Mouse (Mus musculus): ENCODE results near the gene Msi2. TPM values are rescaled to one million over a fixed set of nuclear protein-coding genes. Genes with fewer than 3 reads are reported as not detected.

Gene Msi2
- polyA plus RNA-seq, 1 experiment from 2014 or later = 25.6 TPM

DNA sequence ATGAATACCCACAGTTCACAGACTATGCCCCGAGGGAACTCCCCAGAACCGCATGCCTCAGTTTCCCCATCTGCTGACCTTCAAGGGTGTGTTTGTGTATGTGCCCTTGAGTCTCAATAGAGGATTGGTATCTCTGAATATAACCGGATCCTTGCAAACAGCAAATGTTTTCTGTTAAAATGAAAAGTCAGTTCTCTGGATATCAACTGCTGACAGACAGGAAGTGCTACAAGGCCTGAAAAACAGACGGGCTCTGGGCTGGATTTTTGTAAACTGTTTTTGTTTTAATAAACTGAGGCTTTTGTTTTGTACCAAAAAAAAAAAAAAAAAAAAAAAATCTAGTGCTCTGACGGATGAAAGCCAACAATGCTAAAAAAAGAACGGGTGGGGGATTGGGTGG, 95.8 kb downstream of the Msi2 start:
- no peak overlapping the region for H3K4me2 ChIP-seq (ENCODE audit: low read depth, low read length)
- no peaks in the 10 kb centered on the region for H3K9me3 ChIP-seq (ENCODE audit: control insufficient read depth, low read length)
- no peak overlapping the region for H3K27ac ChIP-seq (ENCODE audit: low read depth, low read length)
- H3K27me3 ChIP-seq (ENCODE audit: control insufficient read depth, insufficient read depth, low read length) = no peaks in the 10 kb centered on the region
- 45% methylated on average over 6 of the region's 6 CpGs for WGBS
- no peak overlapping the region for H3K9ac ChIP-seq (replicated peaks; ENCODE audit: low read depth, low read length)
- no peaks in the 10 kb centered on the region for H3K36me3 ChIP-seq (ENCODE audit: control insufficient read depth, insufficient read depth, low read length)
- no peak for ATAC-seq (ENCODE audit: low read depth)
- H3K4me3 ChIP-seq (ENCODE audit: low read depth, low read length) = no peak overlapping the region
- peaks cover 50% of the 10 kb centered on the region for H3K4me1 ChIP-seq (ENCODE audit: control insufficient read depth, insufficient read depth, low read length)

DNA sequence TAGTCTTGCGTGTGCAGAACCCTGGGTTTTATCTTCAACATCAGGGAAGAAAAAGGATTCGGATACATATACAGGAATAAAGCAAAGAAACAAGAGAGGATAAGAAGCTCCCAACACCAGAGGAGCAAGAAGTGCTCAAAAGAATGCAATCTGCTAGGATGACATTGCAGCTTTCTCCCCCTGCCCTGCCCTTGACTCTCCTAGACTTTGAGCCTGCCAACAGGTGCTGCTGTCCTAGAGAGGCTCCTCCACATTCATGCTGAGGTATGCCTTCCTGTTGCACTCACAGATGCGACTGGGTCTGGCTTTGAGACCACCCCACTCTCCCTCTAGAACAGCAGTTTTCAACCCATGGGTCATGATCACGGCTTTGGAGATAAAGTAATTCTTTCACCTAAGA, 96.5 kb downstream of the Msi2 start:
- Histone ChIP-seq H3K36me3 (ENCODE audit: control insufficient read depth, insufficient read depth, low read length) (no peaks in the 10 kb centered on the region), H3K9me3 (ENCODE audit: control insufficient read depth, low read length) (no peaks in the 10 kb centered on the region), H3K27ac (ENCODE audit: low read depth, low read length) (no peak overlapping the region), H3K4me3 (ENCODE audit: low read depth, low read length) (no peak overlapping the region), H3K9ac (replicated peaks; ENCODE audit: low read depth, low read length) (no peak overlapping the region), H3K4me1 (ENCODE audit: control insufficient read depth, insufficient read depth, low read length) (peaks cover 47% of the 10 kb centered on the region), H3K27me3 (ENCODE audit: control insufficient read depth, insufficient read depth, low read length) (no peaks in the 10 kb centered on the region), H3K4me2 (ENCODE audit: low read depth, low read length) (no peak overlapping the region)
- no peak for ATAC-seq (ENCODE audit: low read depth)
- 81% methylated on average over 4 of the region's 4 CpGs for WGBS

DNA sequence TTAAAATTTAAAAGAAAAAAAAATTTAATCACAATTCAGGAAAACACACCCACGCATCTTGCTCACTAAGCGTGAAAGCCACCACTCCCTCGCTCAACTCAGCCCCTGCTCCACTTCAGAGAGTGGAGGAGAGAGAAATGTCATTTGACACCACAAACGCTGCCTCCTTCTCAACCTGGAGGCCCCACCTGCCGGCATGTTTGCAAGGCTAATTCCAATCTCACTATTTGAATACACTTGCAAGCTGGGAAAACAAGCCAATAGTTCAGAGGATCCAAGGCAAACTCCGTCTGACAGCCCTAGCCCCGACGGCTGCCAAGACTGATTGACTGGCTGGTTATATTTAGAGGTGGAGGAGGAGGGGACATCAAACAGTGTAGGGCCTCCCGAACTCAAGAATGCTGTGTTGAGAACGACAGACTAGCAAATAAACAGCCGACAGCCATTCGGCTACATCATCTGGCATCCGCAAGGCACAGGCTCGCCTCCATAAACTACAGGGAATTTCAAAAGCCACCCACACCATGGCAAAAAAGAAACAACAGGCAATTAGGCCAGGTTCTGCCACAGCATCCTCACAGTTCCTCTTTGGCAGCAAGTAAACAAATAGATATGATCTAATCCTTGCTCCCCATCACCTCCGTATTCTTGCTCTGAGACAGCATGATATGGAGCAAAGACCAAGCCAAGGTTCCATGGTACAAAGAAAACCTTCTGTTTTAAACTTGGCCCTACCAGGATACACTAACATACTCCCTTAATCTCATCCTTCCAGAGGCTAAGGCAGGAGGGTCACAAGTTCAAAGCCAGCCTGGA, 97.9 kb downstream of the Msi2 start:
- no peak overlapping the region for H3K4me3 ChIP-seq (ENCODE audit: low read depth, low read length)
- no peaks in the 10 kb centered on the region for H3K36me3 ChIP-seq (ENCODE audit: control insufficient read depth, insufficient read depth, low read length)
- no peaks in the 10 kb centered on the region for H3K9me3 ChIP-seq (ENCODE audit: control insufficient read depth, low read length)
- no peak for ATAC-seq (ENCODE audit: low read depth)
- no peak overlapping the region for H3K4me2 ChIP-seq (ENCODE audit: low read depth, low read length)
- H3K27me3 ChIP-seq (ENCODE audit: control insufficient read depth, insufficient read depth, low read length) = no peaks in the 10 kb centered on the region
- peaks cover 46% of the 10 kb centered on the region for H3K4me1 ChIP-seq (ENCODE audit: control insufficient read depth, insufficient read depth, low read length)
- peak overlapping the region; percentile 4 for H3K27ac ChIP-seq (ENCODE audit: low read depth, low read length)
- H3K9ac ChIP-seq (replicated peaks; ENCODE audit: low read depth, low read length) = no peak overlapping the region
- WGBS = 19% methylated on average over 15 of the region's 15 CpGs

DNA sequence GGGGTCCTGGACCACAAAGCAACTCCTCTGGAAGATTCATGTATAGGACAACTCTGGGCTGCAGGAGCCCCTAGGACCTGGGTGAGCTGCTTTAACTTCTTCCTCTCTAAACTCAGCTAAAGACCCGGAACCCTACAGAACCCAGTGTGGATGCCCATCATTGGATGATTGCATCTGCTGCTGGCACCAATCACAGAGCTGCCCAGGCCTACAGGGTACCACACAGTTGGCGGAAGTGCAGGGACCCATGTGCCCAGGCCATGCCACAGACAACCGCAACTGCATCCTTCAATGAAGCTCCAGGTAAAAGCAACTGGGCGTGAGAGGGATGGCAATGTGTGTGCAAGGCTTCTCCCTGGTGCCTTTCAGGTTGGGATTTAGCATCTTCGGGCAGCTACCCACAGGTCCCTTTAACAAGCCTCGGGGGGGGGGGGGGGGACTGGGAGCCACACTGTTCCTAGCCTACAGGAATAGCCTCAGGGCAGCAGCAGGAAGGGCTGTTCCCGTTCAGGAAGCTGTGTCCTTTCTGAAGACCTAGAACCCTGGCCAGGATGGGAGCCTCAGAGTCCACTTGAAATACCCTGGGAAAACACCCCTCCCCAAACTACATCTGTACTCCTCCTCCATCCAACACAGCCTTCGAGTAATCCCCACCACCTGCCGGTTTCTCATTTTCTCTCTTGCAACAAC, 98.7 kb downstream of the Msi2 start:
- H3K9ac ChIP-seq (replicated peaks; ENCODE audit: low read depth, low read length) = no peak overlapping the region
- no peaks in the 10 kb centered on the region for H3K27me3 ChIP-seq (ENCODE audit: control insufficient read depth, insufficient read depth, low read length)
- ATAC-seq (ENCODE audit: low read depth) = no peak
- H3K4me2 ChIP-seq (ENCODE audit: low read depth, low read length) = no peak overlapping the region
- no peaks in the 10 kb centered on the region for H3K36me3 ChIP-seq (ENCODE audit: control insufficient read depth, insufficient read depth, low read length)
- WGBS = 61% methylated on average over 9 of the region's 9 CpGs
- H3K4me3 ChIP-seq (ENCODE audit: low read depth, low read length) = no peak overlapping the region
- H3K4me1 ChIP-seq (ENCODE audit: control insufficient read depth, insufficient read depth, low read length) = peaks cover 43% of the 10 kb centered on the region
- H3K9me3 ChIP-seq (ENCODE audit: control insufficient read depth, low read length) = no peaks in the 10 kb centered on the region
- peak overlapping the region; percentile 4; the same call in 1 of the 2 replicates for H3K27ac ChIP-seq (ENCODE audit: low read depth, low read length)

DNA sequence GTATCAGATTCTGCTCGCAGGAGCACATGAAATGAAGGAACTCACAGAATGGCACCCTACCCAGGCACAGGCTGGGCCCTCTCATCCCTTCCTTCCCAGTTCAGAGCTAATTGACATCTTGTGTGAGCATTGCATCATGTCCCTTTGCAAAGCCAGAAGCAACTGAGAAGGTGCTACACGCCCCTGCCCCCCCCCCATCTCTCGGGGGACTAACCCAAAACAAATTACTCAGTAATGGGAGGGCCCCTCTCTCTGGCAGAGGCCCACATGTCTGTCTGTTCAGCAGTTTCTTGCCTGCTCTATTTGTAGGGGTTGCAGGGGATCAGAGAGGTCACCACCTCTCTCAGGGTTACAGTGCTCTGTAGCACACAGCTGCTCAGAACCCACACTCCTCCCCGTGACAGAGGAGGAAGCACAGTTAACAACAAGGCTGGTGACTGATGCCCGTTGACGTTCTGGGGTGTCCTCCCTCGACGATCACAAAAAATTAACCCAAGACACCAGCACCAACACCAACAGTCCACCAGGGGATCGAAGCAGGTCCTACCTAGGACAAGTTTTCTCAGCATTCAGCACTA, 99.5 kb downstream of the Msi2 start:
- Histone ChIP-seq H3K27me3 (ENCODE audit: control insufficient read depth, insufficient read depth, low read length) (no peaks in the 10 kb centered on the region), H3K9me3 (ENCODE audit: control insufficient read depth, low read length) (no peaks in the 10 kb centered on the region), H3K9ac (replicated peaks; ENCODE audit: low read depth, low read length) (no peak overlapping the region), H3K4me1 (ENCODE audit: control insufficient read depth, insufficient read depth, low read length) (peaks cover 43% of the 10 kb centered on the region), H3K4me2 (ENCODE audit: low read depth, low read length) (no peak overlapping the region), H3K36me3 (ENCODE audit: control insufficient read depth, insufficient read depth, low read length) (no peaks in the 10 kb centered on the region), H3K27ac (ENCODE audit: low read depth, low read length) (no peak overlapping the region; the same call in 1 of the 2 replicates), H3K4me3 (ENCODE audit: low read depth, low read length) (no peak overlapping the region)
- ATAC-seq (ENCODE audit: low read depth) = no peak
- whole genome bisulfite sequencing = 37% methylated on average over 9 of the region's 9 CpGs

DNA sequence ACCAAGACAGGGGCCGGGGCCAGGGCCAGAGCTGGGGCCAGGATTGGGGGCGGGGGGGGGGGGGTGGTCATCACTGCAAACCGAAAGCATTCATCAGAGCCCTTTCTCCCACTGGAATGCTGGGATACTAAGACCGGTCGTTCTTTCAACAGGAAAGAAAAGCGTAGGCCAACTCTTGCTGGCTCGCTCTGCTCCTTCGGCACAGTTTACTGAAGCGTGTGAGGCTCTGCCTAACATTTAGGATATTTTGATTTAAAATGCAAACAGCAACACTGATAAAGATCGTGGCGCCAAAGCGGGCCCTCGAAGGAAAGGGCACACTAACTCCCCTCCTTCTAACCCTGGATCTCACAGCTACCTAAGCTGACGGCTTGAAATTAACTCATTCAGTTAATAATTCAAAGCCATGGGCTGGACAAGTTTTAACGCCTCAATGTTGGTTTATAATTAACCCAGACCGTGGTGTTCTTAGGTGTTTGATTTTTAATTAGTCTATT, 100.3 kb downstream of the Msi2 start:
- ATAC-seq (ENCODE audit: low read depth) = 0 out of 2 replicates have a peak, but pooled peaks have one; percentile 47
- no peaks in the 10 kb centered on the region for H3K9me3 ChIP-seq (ENCODE audit: control insufficient read depth, low read length)
- no peaks in the 10 kb centered on the region for H3K36me3 ChIP-seq (ENCODE audit: control insufficient read depth, insufficient read depth, low read length)
- H3K4me3 ChIP-seq (ENCODE audit: low read depth, low read length) = no peak overlapping the region
- peaks cover 42% of the 10 kb centered on the region for H3K4me1 ChIP-seq (ENCODE audit: control insufficient read depth, insufficient read depth, low read length)
- peak overlapping the region; percentile 11; the same call in 1 of the 2 replicates for H3K27ac ChIP-seq (ENCODE audit: low read depth, low read length)
- WGBS = 56% methylated on average over 16 of the region's 16 CpGs
- H3K4me2 ChIP-seq (ENCODE audit: low read depth, low read length) = no peak overlapping the region
- no peaks in the 10 kb centered on the region for H3K27me3 ChIP-seq (ENCODE audit: control insufficient read depth, insufficient read depth, low read length)
- H3K9ac ChIP-seq (replicated peaks; ENCODE audit: low read depth, low read length) = no peak overlapping the region

DNA sequence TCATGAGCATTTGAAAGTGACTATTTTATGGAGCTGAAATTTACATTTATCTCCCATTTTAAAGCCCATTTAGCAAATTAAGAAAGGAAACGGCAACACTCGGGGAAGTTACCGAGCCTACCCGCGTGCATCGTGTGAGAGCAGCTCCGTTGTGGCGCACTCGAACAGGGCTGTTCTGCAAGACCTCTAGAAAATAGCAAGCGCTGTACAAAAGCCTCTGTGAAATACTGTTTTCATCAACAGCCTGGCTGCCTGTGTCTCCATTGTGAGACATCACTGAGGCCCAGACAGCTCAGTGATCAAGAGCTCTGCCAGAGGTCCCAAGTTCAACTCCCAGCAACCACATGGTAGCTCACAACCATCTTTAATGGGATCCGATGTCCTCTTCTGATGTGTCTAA, 100.9 kb downstream of the Msi2 start:
- ATAC-seq (ENCODE audit: low read depth) = peak; percentile 72
- H3K4me3 ChIP-seq (ENCODE audit: low read depth, low read length) = no peak overlapping the region
- H3K9ac ChIP-seq (replicated peaks; ENCODE audit: low read depth, low read length) = no peak overlapping the region
- H3K27ac ChIP-seq (ENCODE audit: low read depth, low read length) = peak overlapping the region; percentile 35
- H3K9me3 ChIP-seq (ENCODE audit: control insufficient read depth, low read length) = no peaks in the 10 kb centered on the region
- no peak overlapping the region for H3K4me2 ChIP-seq (ENCODE audit: low read depth, low read length)
- no peaks in the 10 kb centered on the region for H3K27me3 ChIP-seq (ENCODE audit: control insufficient read depth, insufficient read depth, low read length)
- WGBS = 50% methylated on average over 11 of the region's 11 CpGs
- H3K36me3 ChIP-seq (ENCODE audit: control insufficient read depth, insufficient read depth, low read length) = no peaks in the 10 kb centered on the region
- peaks cover 38% of the 10 kb centered on the region for H3K4me1 ChIP-seq (ENCODE audit: control insufficient read depth, insufficient read depth, low read length)

DNA sequence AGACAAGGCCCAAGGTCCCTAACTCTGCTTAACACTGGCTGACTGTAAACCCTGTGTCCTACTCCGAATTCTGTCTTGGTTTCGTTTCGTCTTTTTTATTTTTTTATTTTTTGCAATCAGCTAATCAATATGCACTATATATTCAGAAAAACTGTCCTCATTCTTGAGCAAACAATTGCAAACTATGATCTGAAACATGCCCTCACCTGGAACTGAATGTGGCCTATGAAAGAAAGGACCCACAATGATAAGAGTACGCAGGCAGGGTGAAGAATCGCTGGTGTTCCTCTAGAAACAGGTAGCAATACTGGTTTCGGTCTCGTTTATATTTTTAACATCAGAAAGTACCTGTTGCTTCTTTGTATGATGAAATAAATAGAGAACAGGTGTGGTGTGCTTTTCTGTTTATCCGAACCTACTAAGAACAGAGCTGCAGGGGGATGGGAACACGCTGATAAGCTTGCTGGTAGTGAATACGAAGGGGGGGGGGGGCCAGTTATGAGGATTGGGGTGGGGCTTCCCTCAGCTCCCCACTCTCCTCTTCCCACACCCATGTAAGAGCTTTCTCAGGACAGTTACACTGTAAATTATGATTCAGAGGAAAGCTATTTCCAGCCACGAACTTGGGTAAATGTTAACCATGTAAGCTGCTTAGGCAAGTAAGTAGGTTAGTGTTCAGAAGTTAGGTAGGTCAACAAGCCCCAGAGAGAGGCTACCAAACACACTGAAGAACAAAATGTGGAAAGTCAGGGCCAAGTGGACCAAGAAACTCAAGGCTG, 103.6 kb downstream of the Msi2 start:
- peaks cover 19% of the 10 kb centered on the region for H3K4me1 ChIP-seq (ENCODE audit: control insufficient read depth, insufficient read depth, low read length)
- H3K27ac ChIP-seq (ENCODE audit: low read depth, low read length) = no peak overlapping the region
- H3K36me3 ChIP-seq (ENCODE audit: control insufficient read depth, insufficient read depth, low read length) = no peaks in the 10 kb centered on the region
- no peak for ATAC-seq (ENCODE audit: low read depth)
- no peak overlapping the region for H3K9ac ChIP-seq (replicated peaks; ENCODE audit: low read depth, low read length)
- no peak overlapping the region for H3K4me2 ChIP-seq (ENCODE audit: low read depth, low read length)
- H3K9me3 ChIP-seq (ENCODE audit: control insufficient read depth, low read length) = no peaks in the 10 kb centered on the region
- H3K27me3 ChIP-seq (ENCODE audit: control insufficient read depth, insufficient read depth, low read length) = no peaks in the 10 kb centered on the region
- WGBS = 88% methylated on average over 11 of the region's 11 CpGs
- H3K4me3 ChIP-seq (ENCODE audit: low read depth, low read length) = no peak overlapping the region

Data from neural tube, embryonic 14.5 days (tissue).